Mouse (Mus musculus) stomach, embryonic 14.5 days (tissue): Measurements from ENCODE around the gene Hephl1. TPM values are rescaled to one million over a fixed set of nuclear protein-coding genes. Genes with fewer than 3 reads are reported as not detected.

Experiments
- ATAC-seq: fragments of 200-750 bp; cut with Nextera tagmentation; 2 replicates; pipeline ENCODE4 v1.8.0; 2017; ENCODE audit warnings: low read depth, moderate TSS enrichment; ENCODE audit not compliant: insufficient number of reproducible peaks, insufficient read depth, low FRiP score
- H3K27ac ChIP-seq: fragments of 300-500 bp; sonication (generic); 2 replicates; pipeline ENCODE4 v1.5.1; 2014; ENCODE audit warnings: mild to moderate bottlenecking, low read length, moderate library complexity, mixed read lengths
- H3K27me3 ChIP-seq: fragments of 300-500 bp; sonication (generic); 2 replicates; pipeline ENCODE4 v1.6.1; 2014; ENCODE audit warnings: low read length, control low read depth, mixed read lengths; ENCODE audit not compliant: control insufficient read depth, insufficient read depth
- H3K36me3 ChIP-seq: fragments of 300-500 bp; sonication (generic); 2 replicates; pipeline ENCODE4 v1.6.1; 2014; ENCODE audit warnings: mild to moderate bottlenecking, control low read depth, low read length, moderate library complexity, mixed read lengths; ENCODE audit not compliant: control insufficient read depth, insufficient read depth
- H3K4me1 ChIP-seq: fragments of 300-500 bp; sonication (generic); 2 replicates; pipeline ENCODE4 v1.6.1; 2014; ENCODE audit warnings: low read length, control low read depth, mixed read lengths; ENCODE audit not compliant: control insufficient read depth, insufficient read depth
- H3K4me2 ChIP-seq: fragments of 300-500 bp; sonication (generic); replicated peaks from 2 replicates; pipeline ENCODE4 v1.6.1; 2014; ENCODE audit warnings: low read depth, low read length, control low read depth
- H3K4me3 ChIP-seq: fragments of 300-500 bp; sonication (generic); 2 replicates; pipeline ENCODE4 v1.5.1; 2014; ENCODE audit warnings: low read depth, low read length, control low read depth
- H3K9ac ChIP-seq: fragments of 300-500 bp; sonication (generic); replicated peaks from 2 replicates; pipeline ENCODE4 v1.6.1; 2014; ENCODE audit warnings: low read depth, mild to moderate bottlenecking, control low read depth, low read length, moderate library complexity, mixed read lengths
- H3K9me3 ChIP-seq: fragments of 300-500 bp; sonication (generic); 2 replicates; pipeline ENCODE4 v1.6.1; 2016; ENCODE audit warnings: low read depth, low read length, control low read depth; ENCODE audit not compliant: control insufficient read depth
- WGBS: fragments of 180-500 bp; shearing (Covaris S2); extraction: QIAGEN DNeasy Blood & Tissue Kit; methylation state at CpG from one replicate; pipeline ENCODE4 v1.1.7; 2014; 5-methylcytosine and 5-hydroxymethylcytosine counted together
- polyA plus RNA-seq: library from polyadenylated mRNA; unstranded; fragments of >200 nt; fragmentation: Nextera tagmentation; extraction: Ambion mirVana; gene quantifications from 2 replicates; pipeline ENCODE4 v1.2.1, GENCODE M21; 2014

The Hephl1 gene
- polyA plus RNA-seq, 1 experiment from 2014 or later, result 0.06 TPM

GRCm38 (mm10) chr9:15068686-15069295 lies 43.1 kb downstream of the Hephl1 start:
- H3K27ac ChIP-seq, result no peak overlapping the region
- no peak overlapping the region for H3K4me2 ChIP-seq
- no peaks in the 10 kb centered on the region for H3K9me3 ChIP-seq
- peak; percentile 88 for ATAC-seq
- no peak overlapping the region for H3K4me3 ChIP-seq
- no peak overlapping the region for H3K9ac ChIP-seq
- 68% methylated on average over 6 of the region's 6 CpGs for WGBS
- H3K36me3 ChIP-seq, result no peaks in the 10 kb centered on the region
- H3K4me1 ChIP-seq, result 0 out of 2 replicates have a peak, but pooled peaks cover 3% of the 10 kb centered on the region
- no peaks in the 10 kb centered on the region for H3K27me3 ChIP-seq

DNA sequence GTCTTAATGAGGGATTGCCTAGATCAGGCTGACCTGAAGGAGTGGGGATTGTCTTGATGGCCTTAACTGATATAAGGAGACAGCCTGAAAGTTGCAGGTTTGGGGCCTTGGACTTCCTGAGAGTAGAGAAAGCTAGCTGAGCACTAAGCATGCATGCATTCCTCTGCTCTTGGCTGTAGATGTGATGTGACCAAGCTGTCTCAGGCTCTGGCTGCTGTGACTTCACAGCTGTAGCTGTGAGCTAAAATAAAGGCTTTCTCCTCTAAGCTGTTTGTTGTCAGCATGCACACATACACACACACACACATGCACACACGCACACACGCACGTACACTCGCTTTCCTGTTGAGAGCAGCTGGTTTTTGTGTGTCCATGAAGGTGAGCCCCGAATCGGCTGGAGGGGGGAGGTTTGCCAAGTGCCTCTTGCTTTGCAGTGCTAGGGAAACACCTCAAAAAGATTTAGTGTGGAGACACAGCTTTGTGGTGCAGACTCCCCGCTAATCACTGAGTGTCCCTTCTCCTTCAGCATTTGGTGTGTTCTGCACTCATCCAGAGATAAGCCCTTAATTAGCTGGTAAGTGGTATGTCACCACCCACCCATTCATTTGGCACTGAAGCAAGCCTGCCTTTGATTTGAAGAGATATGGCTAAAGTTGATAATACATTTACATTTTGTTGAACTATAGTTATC lies 43.8 kb downstream of the Hephl1 start:
- H3K4me1 ChIP-seq, result 0 out of 2 replicates have a peak, but pooled peaks cover 3% of the 10 kb centered on the region
- 73% methylated on average over 7 of the region's 7 CpGs for WGBS
- no peaks in the 10 kb centered on the region for H3K9me3 ChIP-seq
- no peak overlapping the region for H3K4me3 ChIP-seq
- no peak overlapping the region for H3K4me2 ChIP-seq
- no peak overlapping the region for H3K27ac ChIP-seq
- no peak for ATAC-seq
- H3K9ac ChIP-seq, result no peak overlapping the region
- H3K36me3 ChIP-seq, result no peaks in the 10 kb centered on the region
- H3K27me3 ChIP-seq, result no peaks in the 10 kb centered on the region

DNA sequence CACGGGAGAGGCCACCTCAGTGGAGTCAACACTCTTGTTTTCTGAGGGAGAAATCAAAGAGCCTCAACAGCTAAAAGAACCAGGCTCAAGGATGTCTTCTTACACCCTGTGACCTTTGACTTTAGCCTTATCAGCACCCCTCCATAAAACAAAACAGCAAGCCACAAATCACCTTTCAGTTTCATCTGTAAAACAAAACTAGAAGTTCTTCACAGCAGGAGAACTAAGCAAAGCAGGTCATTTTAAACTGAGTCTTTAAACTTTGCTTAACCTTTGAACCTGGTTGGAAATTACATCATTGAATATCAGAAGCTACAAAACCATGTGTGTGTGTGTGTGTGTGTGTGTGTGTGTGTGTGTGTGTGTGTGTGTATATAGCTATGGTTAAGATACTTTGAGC lies 47.7 kb downstream of the Hephl1 start:
- no peak for ATAC-seq
- no peak overlapping the region for H3K4me2 ChIP-seq
- no peak overlapping the region for H3K4me3 ChIP-seq
- no peaks in the 10 kb centered on the region for H3K27me3 ChIP-seq
- H3K9ac ChIP-seq, result no peak overlapping the region
- H3K27ac ChIP-seq, result no peak overlapping the region
- 0 out of 2 replicates have a peak, but pooled peaks cover 2% of the 10 kb centered on the region for H3K4me1 ChIP-seq
- 0% methylated on average over 1 of the region's 1 CpGs for WGBS
- H3K9me3 ChIP-seq, result no peaks in the 10 kb centered on the region
- H3K36me3 ChIP-seq, result no peaks in the 10 kb centered on the region

DNA sequence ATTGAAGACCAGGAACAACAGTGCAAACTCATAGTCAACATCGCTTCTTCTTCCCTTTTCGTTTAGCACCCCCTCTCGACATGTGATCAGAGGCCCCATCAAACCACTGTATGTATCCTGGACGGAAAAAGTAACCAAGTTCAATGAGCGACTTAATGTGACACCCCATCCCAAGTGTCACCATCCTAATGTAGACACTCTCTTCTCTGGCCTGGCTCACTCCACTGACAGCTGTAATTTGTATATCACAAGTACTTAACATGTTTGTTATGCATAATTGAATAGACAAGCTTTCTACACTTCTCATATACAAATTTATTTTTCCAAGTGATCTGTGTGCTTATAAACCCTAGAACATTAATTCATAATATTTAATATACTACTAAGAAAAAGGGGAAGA lies 51.1 kb downstream of the Hephl1 start:
- H3K4me2 ChIP-seq, result no peak overlapping the region
- no peak overlapping the region for H3K9ac ChIP-seq
- no peak overlapping the region for H3K4me3 ChIP-seq
- no peak for ATAC-seq
- H3K4me1 ChIP-seq, result no peaks in the 10 kb centered on the region
- H3K9me3 ChIP-seq, result no peaks in the 10 kb centered on the region
- no peaks in the 10 kb centered on the region for H3K36me3 ChIP-seq
- H3K27me3 ChIP-seq, result no peaks in the 10 kb centered on the region
- H3K27ac ChIP-seq, result no peak overlapping the region
- 84% methylated on average over 5 of the region's 5 CpGs for WGBS

DNA sequence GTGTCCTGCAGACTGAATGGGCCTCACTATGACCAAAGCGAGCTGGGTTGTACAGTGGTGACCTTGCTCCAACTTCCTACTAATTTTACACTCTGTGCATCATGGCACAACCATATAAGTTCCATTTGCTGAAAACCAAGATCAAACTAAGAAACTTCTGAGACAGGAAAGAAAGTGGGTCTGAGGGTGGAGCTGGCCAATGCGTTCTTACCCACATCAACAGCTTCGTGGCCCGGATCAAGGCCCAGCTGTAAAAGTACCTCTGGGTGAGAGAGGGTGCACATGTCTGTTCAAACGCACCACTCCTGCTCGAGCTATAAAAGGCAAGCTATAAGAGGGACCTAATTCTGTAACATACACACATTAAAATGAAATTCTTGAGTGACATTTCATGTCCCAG lies 51.9 kb downstream of the Hephl1 start:
- no peaks in the 10 kb centered on the region for H3K4me1 ChIP-seq
- no peak overlapping the region for H3K4me2 ChIP-seq
- H3K27ac ChIP-seq, result no peak overlapping the region
- H3K27me3 ChIP-seq, result no peaks in the 10 kb centered on the region
- no peak overlapping the region for H3K9ac ChIP-seq
- 83% methylated on average over 6 of the region's 6 CpGs for WGBS
- no peak for ATAC-seq
- no peaks in the 10 kb centered on the region for H3K36me3 ChIP-seq
- H3K9me3 ChIP-seq, result no peaks in the 10 kb centered on the region
- no peak overlapping the region for H3K4me3 ChIP-seq

DNA sequence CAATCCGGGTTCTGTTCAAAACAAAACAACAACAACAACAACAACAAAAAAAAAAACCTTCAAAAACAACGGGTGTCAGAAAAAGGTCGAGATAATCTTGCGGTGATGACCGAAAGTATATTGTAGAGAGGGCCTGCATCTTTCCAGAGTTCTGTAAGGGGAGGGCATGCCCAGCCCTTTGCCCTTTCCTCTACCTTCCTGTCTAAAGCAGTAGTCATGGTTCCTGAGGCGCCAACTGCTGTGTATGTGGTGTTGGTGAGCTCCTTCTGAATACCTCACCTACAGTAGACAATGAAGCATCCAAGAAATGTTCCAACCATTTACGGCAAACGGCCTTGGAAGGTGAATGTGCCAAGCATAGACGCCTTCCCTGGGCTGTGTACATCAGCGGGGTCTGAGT lies 66.2 kb downstream of the Hephl1 start:
- 39% methylated on average over 10 of the region's 10 CpGs for WGBS
- H3K4me1 ChIP-seq, result peaks cover 8% of the 10 kb centered on the region; the same call in 1 of the 2 replicates
- no peaks in the 10 kb centered on the region for H3K36me3 ChIP-seq
- peak overlapping the region; percentile 60 for H3K9ac ChIP-seq
- H3K9me3 ChIP-seq, result no peaks in the 10 kb centered on the region
- H3K4me3 ChIP-seq, result peak overlapping the region; percentile 91
- H3K27me3 ChIP-seq, result no peaks in the 10 kb centered on the region
- H3K4me2 ChIP-seq, result peak overlapping the region; percentile 60
- H3K27ac ChIP-seq, result peak overlapping the region; percentile 71; the same call in 1 of the 2 replicates
- no peak for ATAC-seq

DNA sequence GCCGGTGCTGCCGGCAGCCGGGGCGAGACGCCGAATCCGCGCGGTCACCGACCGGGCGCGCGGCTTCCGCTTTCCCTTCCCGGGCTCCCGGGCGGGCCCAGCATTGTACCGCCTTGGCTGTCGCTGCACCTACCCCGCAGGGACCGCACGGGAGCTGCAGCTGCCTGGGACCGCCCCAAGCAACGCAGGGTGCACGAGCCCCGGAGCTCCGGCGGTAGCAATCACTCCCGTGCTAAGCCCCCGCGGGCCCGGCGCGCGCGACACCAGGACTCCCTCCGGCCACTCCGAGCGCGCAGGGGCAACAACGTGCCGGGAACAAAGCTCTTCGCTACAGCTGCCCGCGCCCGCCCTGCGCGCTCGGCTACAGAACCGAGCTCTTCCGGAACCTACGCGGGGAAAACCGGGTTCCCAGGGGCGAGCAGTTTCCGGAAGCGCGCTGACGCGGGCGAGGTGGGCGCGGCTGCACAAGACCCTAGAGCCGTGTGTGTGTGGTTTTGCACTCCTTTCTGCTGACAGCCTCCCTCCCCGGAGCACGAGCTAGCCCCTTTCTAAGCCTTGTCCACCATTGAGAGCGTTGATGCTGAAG lies 66.7 kb downstream of the Hephl1 start, which contains the start of gene Panx1:
Gene Panx1 (minus strand): TSS at position 395 of the 586 bp plus-strand sequence.
- no peaks in the 10 kb centered on the region for H3K36me3 ChIP-seq
- no peaks in the 10 kb centered on the region for H3K27me3 ChIP-seq
- under 1% methylated on average over 68 of the region's 68 CpGs for WGBS
- H3K9ac ChIP-seq, result peak within 1 kb of the TSS; percentile 60
- H3K4me3 ChIP-seq, result peak within 1 kb of the TSS; percentile 91
- H3K4me1 ChIP-seq, result peaks cover 8% of the 10 kb centered on the region; the same call in 1 of the 2 replicates
- H3K4me2 ChIP-seq, result peak within 1 kb of the TSS; percentile 60
- H3K27ac ChIP-seq, result peak within 1 kb of the TSS; percentile 71
- ATAC-seq, result peak; percentile 90
- no peaks in the 10 kb centered on the region for H3K9me3 ChIP-seq

- H3K27ac ChIP-seq, result peak overlapping the region; percentile 71
- no peaks in the 10 kb centered on the region for H3K27me3 ChIP-seq
- peaks cover 8% of the 10 kb centered on the region; the same call in 1 of the 2 replicates for H3K4me1 ChIP-seq
- 0 out of 2 replicates have a peak, but pooled peaks have one; percentile 1 for ATAC-seq
- no peaks in the 10 kb centered on the region for H3K9me3 ChIP-seq
- H3K4me3 ChIP-seq, result peak overlapping the region; percentile 91
- H3K4me2 ChIP-seq, result peak overlapping the region; percentile 60
- H3K36me3 ChIP-seq, result no peaks in the 10 kb centered on the region
- under 1% methylated on average over 28 of the region's 28 CpGs for WGBS
- peak overlapping the region; percentile 60 for H3K9ac ChIP-seq
These were observed 67.4 kb downstream of the Hephl1 start for GRCm38 (mm10) chr9:15044391-15045083.
